Mouse (Mus musculus) liver, postnatal 0 days (tissue): Measurements from ENCODE around the gene Rtn4rl2. TPM values are rescaled to one million over a fixed set of nuclear protein-coding genes. Genes with fewer than 3 reads are reported as not detected.
"Not testable (repeated sequence)": the region's sequence is repeated elsewhere in the genome, so short reads cannot be mapped to it uniquely, and the experiment has no call there.

Experiments
- ATAC-seq: fragments of 200-750 bp; cut with Nextera tagmentation; 2 replicates; pipeline ENCODE4 v1.8.0; 2017; ENCODE audit warnings: mild to moderate bottlenecking, moderate library complexity
- DNase-seq: peaks from one replicate; pipeline ENCODE4 v3.0.0-alpha.2; 2016
- H3K27ac ChIP-seq: fragments of 300-500 bp; sonication (generic); 2 replicates; pipeline ENCODE4 v1.5.1; 2014; ENCODE audit warnings: antibody characterized with exemption, moderate library complexity, mild to moderate bottlenecking, low read depth
- H3K27me3 ChIP-seq: fragments of 300-500 bp; sonication (generic); 2 replicates; pipeline ENCODE4 v1.6.1; 2014; ENCODE audit warnings: low read length, control low read depth, mixed read lengths; ENCODE audit not compliant: insufficient read depth
- H3K36me3 ChIP-seq: fragments of 300-500 bp; sonication (generic); replicated peaks from 2 replicates; pipeline ENCODE4 v1.6.1; 2014; ENCODE audit warnings: mild to moderate bottlenecking, control low read depth, low read length, moderate library complexity, mixed read lengths; ENCODE audit not compliant: insufficient read depth
- H3K4me1 ChIP-seq: fragments of 300-500 bp; sonication (generic); 2 replicates; pipeline ENCODE4 v1.6.1; 2014; ENCODE audit warnings: antibody characterized with exemption, mild to moderate bottlenecking, control low read depth; ENCODE audit not compliant: insufficient read depth
- H3K4me2 ChIP-seq: fragments of 300-500 bp; sonication (generic); 2 replicates; pipeline ENCODE4 v1.6.1; 2014; ENCODE audit warnings: low read depth, mild to moderate bottlenecking, low read length, moderate library complexity, mixed read lengths
- H3K4me3 ChIP-seq: fragments of 300-500 bp; sonication (generic); 2 replicates; pipeline ENCODE4 v1.5.1; 2014; ENCODE audit warnings: low read depth, low read length
- H3K9ac ChIP-seq: fragments of 300-500 bp; sonication (generic); replicated peaks from 2 replicates; pipeline ENCODE4 v1.6.1; 2014; ENCODE audit warnings: mild to moderate bottlenecking, moderate library complexity
- H3K9me3 ChIP-seq: fragments of 300-500 bp; sonication (generic); 2 replicates; pipeline ENCODE4 v1.6.1; 2016; ENCODE audit warnings: mild to moderate bottlenecking, control low read depth, low read length, mixed read lengths
- CTCF ChIP-seq: sonication (generic); IDR thresholded peaks from 2 replicates; pipeline ENCODE4 v1.5.1; 2016; ENCODE audit warnings: antibody characterized with exemption, low read depth
- EP300 ChIP-seq: IDR thresholded peaks from 2 replicates; pipeline ENCODE4 v1.6.1; 2016; ENCODE audit warnings: antibody characterized with exemption, low read depth, mild to moderate bottlenecking
- WGBS: fragments of 180-500 bp; shearing (Covaris S2); extraction: QIAGEN DNeasy Blood & Tissue Kit; methylation state at CpG from one replicate; pipeline ENCODE4 v1.1.7; 2014; ENCODE audit not compliant: insufficient replicate concordance; 5-methylcytosine and 5-hydroxymethylcytosine counted together
- polyA plus RNA-seq: library from polyadenylated mRNA; unstranded; fragments of >200 nt; fragmentation: Nextera tagmentation; extraction: Ambion mirVana; gene quantifications from 2 replicates; pipeline ENCODE4 v1.2.1, GENCODE M21; 2015

Rtn4rl2 gene
- polyA plus RNA-seq, 1 experiment from 2014 or later, result 0.31 TPM

DNA sequence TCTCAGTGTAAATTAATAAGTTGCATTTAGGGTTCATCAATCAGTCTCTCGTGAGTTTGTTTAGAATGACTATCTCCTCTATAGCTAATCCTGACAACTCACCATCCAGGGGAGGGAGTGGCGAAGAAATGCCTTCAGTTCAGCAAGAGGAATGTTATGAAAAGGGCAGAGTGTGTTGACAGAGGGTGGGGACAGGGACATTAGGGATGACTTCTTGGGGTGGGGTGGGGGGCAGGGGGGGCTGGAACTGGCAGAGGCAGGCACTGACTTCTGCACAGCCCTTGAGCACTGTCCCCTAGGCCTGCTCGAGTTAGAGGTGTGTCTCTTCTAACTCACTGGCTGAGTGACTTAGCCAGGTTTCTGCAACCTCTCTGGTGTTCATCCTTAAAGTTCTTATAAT lies 31.7 kb upstream of the Rtn4rl2 start:
- Histone ChIP-seq H3K36me3 (no peaks in the 10 kb centered on the region), H3K27ac (no peak overlapping the region), H3K4me2 (no peak overlapping the region), H3K4me3 (no peak overlapping the region), H3K27me3 (no peaks in the 10 kb centered on the region), H3K4me1 (no peaks in the 10 kb centered on the region), H3K9ac (no peak overlapping the region), H3K9me3 (no peaks in the 10 kb centered on the region)
- WGBS, result 53% methylated on average over 3 of the region's 3 CpGs
- DNase-seq, result no peak
- ATAC-seq, result no peak
- TF ChIP-seq CTCF (no peak), EP300 (no peak)

DNA sequence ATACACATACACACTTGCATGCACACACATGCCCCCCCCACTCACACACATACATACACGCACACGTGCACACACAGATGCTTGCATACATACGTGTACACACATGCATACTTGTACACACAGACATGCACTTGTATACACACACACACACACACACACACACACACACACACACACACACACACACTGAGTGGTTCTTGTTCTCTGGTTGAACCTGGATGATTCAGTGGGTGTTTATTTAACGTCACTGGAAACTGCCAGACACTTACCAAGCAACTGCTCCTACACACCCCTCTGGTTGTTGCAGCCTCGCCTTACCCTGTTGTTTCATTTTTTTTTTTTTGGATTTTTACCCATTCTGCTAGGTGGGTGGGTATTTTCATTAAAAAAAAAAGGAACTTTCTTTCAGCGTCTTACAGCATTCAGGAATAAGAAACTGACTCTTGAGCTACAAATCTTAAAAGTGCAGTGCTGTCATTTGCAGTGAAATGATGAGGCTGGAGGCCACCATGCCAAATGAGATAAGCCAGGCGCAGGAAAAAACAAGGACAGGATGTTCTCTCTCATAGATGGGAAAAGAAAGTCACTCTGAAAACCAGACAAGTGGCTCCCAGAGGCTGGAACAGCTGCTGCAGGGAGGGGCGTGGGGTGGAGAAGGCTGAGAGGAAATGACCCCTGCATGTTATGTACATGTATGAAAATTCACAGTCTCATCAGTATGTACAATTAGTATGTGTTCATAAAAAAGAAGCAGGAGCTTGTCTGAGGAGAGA lies 30.2 kb upstream of the Rtn4rl2 start:
- Histone ChIP-seq H3K9me3 (no peaks in the 10 kb centered on the region), H3K36me3 (no peaks in the 10 kb centered on the region), H3K4me3 (no peak overlapping the region), H3K9ac (no peak overlapping the region), H3K27me3 (no peaks in the 10 kb centered on the region), H3K4me1 (no peaks in the 10 kb centered on the region), H3K27ac (peak overlapping the region; percentile 59), H3K4me2 (no peak overlapping the region)
- ATAC-seq (peak; percentile 73), DNase-seq (peak; percentile 34)
- 53% methylated on average over 8 of the region's 8 CpGs for WGBS
- peak; percentile 92 for TF ChIP-seq EP300
- no peak for TF ChIP-seq CTCF

DNA sequence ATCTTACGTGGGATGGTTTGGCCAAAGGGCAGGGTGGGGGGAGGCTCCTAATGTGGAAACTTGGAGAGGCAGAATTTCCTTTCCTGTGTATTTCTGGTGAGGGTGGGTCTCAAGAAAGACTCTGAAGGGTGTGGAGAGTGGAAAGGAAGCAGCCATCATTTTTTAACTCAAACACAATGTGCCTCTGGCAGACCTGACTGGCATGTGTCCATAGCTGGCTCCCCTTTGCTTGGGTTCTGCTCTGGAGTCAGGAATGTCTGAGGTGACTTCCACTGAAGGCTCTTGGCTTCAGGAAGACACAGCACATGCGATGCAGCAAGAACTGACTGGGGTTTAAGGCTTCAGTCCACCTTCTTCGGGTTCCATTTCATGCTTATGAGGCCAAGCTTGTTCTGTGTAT lies 28.8 kb upstream of the Rtn4rl2 start:
- 62% methylated on average over 3 of the region's 3 CpGs for WGBS
- H3K36me3 ChIP-seq, result no peaks in the 10 kb centered on the region
- no peak overlapping the region for H3K9ac ChIP-seq
- TF ChIP-seq EP300 (no peak), CTCF (no peak)
- no peak for DNase-seq
- 0 out of 2 replicates have a peak overlapping the region, but pooled peaks have one; percentile 49 for H3K27ac ChIP-seq
- no peaks in the 10 kb centered on the region for H3K9me3 ChIP-seq
- no peaks in the 10 kb centered on the region for H3K4me1 ChIP-seq
- no peak overlapping the region for H3K4me2 ChIP-seq
- no peak overlapping the region for H3K4me3 ChIP-seq
- H3K27me3 ChIP-seq, result no peaks in the 10 kb centered on the region
- ATAC-seq, result no peak

DNA sequence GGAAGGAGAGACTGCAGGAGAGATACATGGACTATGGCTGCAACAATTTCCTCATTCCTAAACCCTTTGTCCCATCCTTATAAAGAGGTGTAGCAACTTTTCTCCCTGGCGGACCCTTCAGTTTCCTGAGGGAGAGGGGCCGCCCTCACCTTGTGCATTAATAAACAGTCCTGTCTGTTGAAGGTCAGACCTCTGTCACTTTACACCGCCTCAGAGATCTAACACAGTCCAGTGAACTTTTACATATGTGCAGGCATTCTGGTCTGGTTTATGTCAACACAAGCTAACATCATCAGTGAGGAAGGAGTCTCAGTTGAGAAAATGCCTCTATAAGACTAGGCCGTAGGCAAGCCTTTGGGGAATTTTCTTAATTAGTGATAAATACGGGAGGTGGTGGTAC lies 27.4 kb upstream of the Rtn4rl2 start:
- no peak overlapping the region for H3K4me2 ChIP-seq
- DNase-seq, result no peak
- H3K27me3 ChIP-seq, result no peaks in the 10 kb centered on the region
- 68% methylated on average over 5 of the region's 5 CpGs for WGBS
- H3K9ac ChIP-seq, result no peak overlapping the region
- ATAC-seq, result no peak
- no peak overlapping the region for H3K4me3 ChIP-seq
- 0 out of 2 replicates have a peak overlapping the region, but pooled peaks have one; percentile 29 for H3K27ac ChIP-seq
- no peaks in the 10 kb centered on the region for H3K9me3 ChIP-seq
- no peaks in the 10 kb centered on the region for H3K4me1 ChIP-seq
- no peaks in the 10 kb centered on the region for H3K36me3 ChIP-seq
- no peak for TF ChIP-seq CTCF
- no peak for TF ChIP-seq EP300

DNA sequence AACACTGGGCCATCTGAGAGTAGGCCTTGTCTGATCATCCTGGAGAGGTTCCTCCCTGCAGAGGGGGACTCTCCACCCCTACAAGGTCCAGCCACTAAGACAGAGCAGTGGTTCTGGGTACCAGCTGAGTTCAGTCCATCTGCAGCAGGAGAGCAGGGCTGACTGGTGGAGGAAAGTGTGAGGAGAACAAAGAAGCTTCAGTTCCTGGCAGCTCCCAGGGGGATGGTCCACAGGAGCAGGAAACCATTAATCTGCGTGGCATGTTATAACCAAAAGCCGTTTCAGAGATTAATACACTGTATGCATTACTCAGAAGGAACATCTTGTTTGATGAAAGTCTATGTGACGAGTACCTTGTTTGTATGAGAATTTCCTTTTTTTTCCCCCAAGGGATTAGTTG lies 26.2 kb upstream of the Rtn4rl2 start:
- no peak for ATAC-seq
- Histone ChIP-seq H3K4me2 (no peak overlapping the region), H3K9ac (no peak overlapping the region), H3K9me3 (no peaks in the 10 kb centered on the region), H3K4me3 (no peak overlapping the region), H3K27me3 (no peaks in the 10 kb centered on the region), H3K27ac (no peak overlapping the region), H3K4me1 (no peaks in the 10 kb centered on the region), H3K36me3 (no peaks in the 10 kb centered on the region)
- DNase-seq, result no peak
- 62% methylated on average over 3 of the region's 3 CpGs for WGBS
- TF ChIP-seq EP300 (no peak), CTCF (no peak)

DNA sequence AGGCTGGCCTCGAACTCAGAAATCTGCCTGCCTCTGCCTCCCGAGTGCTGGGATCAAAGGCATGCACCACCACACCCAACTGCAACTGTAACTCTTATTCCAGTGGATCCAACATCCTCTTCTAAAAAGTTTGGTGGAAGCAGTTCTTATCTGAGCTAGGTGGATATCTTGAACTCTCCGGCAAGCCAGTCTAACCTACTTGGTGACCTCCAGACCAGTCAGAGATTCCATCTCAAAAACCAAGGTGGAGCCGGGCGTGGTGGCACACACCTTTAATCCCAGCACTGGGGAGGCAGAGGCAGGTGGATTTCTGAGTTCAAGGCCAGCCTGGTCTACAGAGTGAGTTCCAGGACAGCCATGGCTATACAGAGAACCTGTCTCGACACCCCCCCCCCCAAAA lies 10.2 kb upstream of the Rtn4rl2 start:
- not testable (repeated sequence) for H3K9ac ChIP-seq, ATAC-seq, H3K4me1 ChIP-seq, H3K27ac ChIP-seq, H3K4me3 ChIP-seq, H3K27me3 ChIP-seq, H3K4me2 ChIP-seq, H3K36me3 ChIP-seq, DNase-seq, H3K9me3 ChIP-seq
- 81% methylated on average over 6 of the region's 6 CpGs for WGBS
